Mouse (Mus musculus): ENCODE data around the gene Amz2. TPM values are rescaled to one million over a fixed set of nuclear protein-coding genes. Genes with fewer than 3 reads are reported as not detected.

Amz2 gene
- total RNA-seq, 2 experiments from 2014 or later, result 42.9 to 46.8 TPM

DNA sequence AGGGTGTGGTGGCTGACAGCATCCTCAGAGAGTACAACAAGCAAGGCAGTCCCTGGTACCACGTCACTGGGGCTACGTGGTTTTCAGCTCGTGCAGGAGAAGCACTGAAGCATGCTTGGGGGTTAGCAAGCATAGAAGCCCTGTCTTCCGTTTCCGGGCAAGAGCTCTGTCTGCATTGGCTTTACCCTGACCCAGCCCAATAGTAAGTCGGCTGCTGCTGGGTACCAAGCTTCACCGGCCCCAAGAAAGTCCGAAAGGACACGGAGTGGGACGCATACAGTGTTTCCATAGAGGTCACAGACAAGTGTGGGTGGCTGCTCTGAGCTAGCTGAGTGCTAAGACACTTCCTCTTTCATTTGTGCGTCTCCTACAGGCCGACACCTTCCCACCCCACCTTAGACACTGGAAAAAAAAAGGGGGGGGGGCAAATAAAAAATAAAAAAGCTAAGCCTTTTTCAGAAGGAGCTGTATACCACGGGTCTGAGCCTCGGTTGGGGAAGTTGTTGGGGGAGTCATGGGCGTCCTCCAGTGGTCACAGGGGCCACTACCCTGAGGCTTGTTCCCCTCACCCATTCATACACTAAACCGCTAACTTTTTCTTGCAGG, 5.7 kb upstream of the Amz2 start:
- peak; percentile 16 to 18 for DNase-seq
- intact Hi-C loops (cut with DNase I), result loop anchor here (2.0 to 5.0 kb wide), 2 partner anchors 25 to 178 kb away; no protein-coding TSS in a partner anchor

DNA sequence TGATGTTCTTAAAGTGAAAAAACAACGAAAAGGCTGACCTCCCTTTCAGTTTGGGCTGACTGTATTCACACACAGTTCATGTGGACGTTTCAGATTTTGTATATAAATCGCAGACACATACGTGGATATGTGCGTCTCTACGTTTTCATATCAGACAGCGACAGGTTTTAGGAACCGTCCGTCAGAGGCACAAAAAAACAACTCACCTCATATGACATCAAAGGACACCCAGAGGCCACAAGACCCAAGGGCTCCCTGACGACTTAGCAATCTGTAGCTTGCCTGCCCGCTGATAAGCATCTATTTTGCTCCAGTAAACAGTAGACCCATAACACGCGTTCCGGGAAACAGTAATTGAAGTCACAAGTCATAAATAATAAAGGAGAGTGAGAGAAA, 5.2 kb upstream of the Amz2 start:
- DNase-seq, result no peak
- intact Hi-C loops (cut with DNase I), result loop anchor here (2.0 to 5.0 kb wide), 2 partner anchors 26 to 178 kb away; no protein-coding TSS in a partner anchor

DNA sequence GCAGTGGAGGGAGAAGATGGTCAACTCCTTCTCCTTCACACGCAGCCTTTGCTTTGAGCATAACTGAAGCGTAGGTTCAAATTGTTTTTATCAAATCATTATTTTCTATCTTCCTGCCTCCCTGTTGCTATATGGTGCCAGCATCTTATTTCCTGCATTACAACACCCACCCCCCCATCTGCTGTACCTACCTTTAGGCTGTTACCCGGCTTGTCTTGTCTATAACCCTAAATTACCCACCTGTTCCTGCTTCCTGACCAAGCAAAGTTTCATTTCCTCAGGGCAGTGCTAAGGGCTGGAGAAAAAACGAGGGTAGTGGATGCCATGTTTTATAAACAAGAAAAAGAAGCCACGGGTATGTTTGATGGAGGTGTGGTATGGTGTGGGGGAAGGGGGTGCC, 4.5 kb upstream of the Amz2 start:
- intact Hi-C loops (cut with DNase I), result loop anchor here (2.0 to 5.0 kb wide), 2 partner anchors 26 to 179 kb away; no protein-coding TSS in a partner anchor
- DNase-seq, result no peak

DNA sequence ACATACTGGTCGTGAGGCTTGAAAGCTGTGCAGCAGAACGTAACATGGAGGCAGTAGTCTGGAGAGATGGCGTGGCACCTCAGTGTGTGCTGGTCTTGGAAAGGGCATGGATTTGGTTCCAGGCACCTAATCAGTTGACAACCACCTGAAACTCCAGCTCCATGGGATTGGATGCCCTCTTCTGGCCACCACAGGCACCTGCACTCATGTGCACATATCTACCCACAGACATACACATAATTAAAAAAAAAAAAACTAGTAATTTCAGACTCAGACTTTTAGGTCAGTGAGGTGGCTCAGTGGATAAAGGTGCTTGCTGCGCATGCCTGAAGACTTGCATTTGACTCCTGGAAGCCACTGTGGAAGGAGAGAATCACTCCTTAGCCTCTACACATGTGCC, 3.5 kb upstream of the Amz2 start:
- intact Hi-C loops (cut with DNase I), result loop anchor here (5.0 kb wide), 1 partner anchor 180 kb away; no protein-coding TSS in a partner anchor
- DNase-seq, result no peak

DNA sequence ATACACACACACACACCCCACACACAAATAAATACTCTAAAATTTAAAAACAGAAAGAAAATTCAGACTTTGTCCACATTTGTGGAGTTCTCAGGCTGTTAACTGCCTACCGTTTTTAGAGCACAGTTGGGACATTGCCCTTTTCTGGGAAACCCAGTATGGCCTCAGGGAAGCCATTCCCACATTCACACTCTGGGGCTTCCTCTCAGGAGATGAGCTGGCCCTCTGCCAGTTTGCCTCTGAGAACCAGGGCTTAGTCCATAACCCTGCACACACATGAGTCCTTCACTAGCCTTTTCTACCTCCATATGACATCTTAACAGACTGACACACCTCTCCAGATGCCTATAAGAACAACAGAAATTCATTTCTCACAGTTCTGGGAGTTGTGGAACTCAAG, 2.5 kb upstream of the Amz2 start:
- DNase-seq, result no peak
- intact Hi-C loops (cut with DNase I), result loop anchor here (5.0 kb wide), 1 partner anchor 181 kb away; no protein-coding TSS in a partner anchor

DNA sequence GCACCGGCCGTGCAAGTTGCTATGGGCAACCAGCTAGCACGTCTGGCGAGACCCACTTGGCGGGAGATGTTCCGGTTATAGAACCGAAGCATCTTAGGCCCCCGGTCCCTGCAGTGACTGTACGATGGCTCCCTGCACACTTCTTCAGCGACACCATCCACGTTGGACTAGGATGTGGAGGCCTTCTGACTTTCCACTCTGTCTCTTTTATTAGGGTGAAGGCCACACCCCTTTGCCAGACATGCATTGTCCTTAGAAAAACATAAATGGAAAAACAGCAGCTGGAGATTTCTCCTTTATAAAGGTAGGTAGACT, 483 bp downstream of the Amz2 start:
- intact Hi-C loops (cut with DNase I), result no loop called here
- no peak for DNase-seq

DNA sequence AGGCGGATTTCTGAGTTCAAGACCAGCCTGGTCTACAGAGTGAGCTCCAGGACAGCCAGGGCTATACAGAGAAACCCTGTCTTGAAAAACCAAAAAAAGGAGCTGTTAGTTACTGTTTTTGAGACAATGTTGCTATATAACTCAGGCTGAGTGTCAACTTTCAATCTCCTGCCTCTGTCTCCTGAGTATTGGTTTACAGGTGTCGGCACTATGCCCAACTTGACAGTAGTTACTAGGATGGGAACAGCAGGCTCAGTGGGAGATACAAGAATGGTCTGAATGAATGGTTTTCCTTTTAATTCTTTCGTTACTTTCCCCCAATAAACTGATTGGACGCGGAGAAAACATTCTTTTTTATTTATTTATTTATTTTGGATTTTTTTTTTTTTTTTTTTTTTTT, 1.6 kb downstream of the Amz2 start:
- DNase-seq, result no peak
- intact Hi-C loops (cut with DNase I), result no loop called here

DNA sequence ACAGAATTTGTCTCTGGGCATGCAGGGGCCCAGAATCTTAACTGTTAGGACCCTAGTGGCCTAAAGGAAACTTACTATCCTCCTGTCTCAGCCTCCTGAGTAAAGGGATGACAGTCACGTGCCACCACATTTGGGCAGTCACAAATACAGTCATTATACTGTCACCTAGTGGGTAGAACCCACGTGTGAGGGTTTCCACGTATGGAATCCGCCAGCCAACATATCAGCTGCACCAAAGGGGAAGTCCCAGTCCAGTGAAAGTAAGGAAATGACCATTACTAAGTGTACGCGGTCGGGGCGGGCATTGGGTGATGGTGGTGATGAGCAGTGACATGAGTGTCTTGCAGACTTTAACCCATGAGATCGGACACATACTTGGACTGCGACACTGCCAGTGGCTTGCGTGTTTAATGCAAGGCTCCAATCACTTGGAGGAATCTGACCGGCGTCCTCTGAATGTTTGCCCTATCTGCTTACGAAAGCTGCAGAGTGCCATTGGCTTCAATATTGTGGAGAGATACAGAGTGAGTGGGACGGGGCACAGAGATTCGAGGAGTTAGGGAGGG, 8.6 kb downstream of the Amz2 start:
- intact Hi-C loops (cut with DNase I), result no loop called here
- no peak for DNase-seq

DNA sequence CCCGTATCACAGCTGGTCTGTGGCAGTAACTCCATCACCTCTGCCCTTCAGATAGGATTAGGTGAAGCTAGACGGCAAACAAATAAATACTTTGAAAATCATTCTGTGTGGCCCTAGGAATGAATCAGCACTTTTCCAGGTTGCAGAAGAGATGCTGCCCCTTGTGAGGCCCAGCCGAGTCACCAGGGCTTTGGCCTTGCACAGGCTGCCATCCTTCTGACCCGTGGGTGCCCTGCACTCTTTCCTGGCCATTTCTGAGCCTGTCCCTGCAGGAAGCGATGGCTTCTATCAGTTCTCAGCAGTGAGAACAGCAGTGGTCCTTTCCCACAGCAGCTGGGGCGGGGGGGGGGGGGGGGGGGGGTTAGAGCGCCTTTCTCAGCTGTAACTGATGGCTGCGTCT, 11.1 kb downstream of the Amz2 start:
- intact Hi-C loops (cut with DNase I), result no loop called here

DNA sequence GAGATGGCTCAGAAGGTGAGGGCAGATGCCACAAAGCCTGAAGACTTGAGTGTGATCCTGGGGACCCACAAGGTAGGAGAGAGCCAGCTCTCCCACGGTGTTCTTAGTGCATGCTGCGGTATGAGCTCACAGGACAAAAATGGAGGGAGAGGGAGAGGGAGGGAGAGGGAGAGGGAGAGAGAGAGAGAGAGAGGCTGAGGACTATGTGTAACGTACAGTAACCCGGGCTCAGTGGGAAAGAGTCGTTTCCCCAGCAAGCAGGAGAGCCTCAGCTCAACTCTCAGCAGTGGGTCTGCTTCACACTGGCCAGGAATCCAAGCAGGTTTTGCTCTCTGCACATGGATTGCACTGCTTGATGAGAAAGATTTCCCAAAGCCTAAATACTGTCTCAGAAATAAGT, 13.5 kb downstream of the Amz2 start:
- intact Hi-C loops (cut with DNase I), result no loop called here
- no peak for DNase-seq

More for the DNA sequence above, 11.1 kb downstream of the Amz2 start:
- DNase-seq, result no peak

DNA sequence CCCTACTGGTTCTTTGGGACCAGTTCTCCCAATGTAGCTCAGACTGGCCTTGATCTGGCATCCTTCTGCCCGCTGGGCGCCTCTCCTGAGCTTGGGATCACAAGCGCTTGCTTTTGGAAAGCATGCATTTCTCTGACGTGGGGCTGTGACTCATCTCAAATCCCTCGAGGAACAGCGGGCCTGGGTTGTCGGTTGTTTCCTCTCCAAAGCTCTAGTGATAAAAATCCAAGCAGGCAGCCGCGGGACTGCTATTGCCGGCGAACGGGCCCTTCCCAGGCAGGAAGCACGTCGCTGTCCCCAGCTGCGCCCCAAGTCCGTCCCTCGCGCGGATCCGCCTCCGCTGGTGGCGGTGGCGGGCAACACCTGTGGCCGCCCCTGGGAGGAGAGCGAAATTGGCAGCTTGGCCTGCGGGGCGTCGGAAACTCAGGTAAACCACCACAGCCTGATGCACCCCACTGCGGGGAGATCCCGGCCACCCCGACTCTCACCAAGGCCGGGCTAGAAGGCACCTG, 14.1 kb downstream of the Amz2 start:
- DNase-seq, result peak; percentile 88 to 89
- intact Hi-C loops (cut with DNase I), result loop anchor here (5.0 kb wide), 2 partner anchors 108 to 123 kb away; no protein-coding TSS in a partner anchor

DNA sequence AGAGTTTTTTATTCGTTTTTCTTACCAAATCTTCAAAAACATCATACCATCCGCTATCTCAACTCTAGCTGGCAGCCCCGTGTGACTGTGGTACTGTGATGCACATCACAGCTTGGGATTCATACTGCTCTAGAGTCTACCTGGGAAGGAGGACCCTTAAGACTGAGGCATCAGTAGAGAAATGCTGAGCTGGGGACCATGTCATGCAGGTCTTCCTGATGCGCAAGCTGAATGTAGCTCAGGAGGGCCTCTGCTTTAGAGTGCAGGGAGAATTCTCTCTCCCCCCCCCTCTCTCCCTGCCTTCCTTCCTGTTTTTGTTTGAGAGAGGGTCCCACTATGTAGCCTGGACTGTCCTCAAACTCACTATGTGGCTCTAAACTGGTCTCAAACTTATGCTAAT, 14.9 kb downstream of the Amz2 start:
- DNase-seq, result no peak
- intact Hi-C loops (cut with DNase I), result loop anchor here (5.0 kb wide), 2 partner anchors 108 to 123 kb away; no protein-coding TSS in a partner anchor

DNA sequence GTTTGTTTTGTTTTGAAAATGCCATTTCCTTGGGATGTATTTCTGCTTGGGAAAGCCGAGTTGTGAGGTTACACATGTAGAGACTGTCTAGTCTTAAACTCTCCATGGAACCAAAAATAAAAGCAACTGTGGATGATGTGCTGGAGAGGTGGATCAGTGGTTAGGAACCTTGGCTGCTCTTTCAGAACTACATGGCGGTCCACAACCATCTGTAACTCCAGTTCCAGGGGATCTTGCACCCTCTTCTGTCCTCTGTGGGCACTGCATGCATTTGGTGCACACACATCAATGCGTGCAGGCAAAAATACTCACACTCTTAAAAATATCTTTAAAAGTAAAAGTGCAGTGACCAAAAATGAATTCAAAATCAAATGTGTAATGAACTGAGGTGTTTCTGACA, 15.4 kb downstream of the Amz2 start:
- intact Hi-C loops (cut with DNase I), result loop anchor here (5.0 kb wide), 2 partner anchors 109 to 124 kb away; no protein-coding TSS in a partner anchor
- peak; percentile 41 to 57 for DNase-seq

DNA sequence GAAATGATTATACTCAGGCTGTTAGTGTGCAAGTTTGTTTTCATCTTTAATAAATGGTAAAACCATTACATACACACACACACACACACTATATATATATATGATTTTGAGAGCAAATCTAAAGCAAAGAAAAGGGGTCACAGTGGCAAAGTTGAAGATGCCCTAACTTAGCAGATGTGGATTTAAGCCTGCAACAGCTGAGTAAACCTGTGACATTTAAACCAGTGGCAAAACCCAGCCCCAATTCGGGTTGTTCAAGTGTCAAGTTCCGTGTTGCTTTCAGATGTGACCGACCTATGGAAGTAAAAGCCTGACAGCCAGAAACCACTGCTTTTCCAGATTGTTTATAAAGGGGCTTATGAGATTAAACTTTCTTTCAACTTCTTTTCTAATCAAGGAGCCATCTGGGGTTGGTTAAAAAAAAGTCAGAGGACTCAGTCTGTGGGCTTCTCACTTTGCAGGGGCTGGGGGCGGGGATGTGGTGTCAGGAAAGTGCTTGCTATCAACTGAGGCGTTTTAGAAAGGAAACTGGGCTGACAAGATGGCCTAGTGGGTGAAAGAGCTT, 16.5 kb downstream of the Amz2 start:
- intact Hi-C loops (cut with DNase I), result loop anchor here (5.0 kb wide), 2 partner anchors 110 to 125 kb away; no protein-coding TSS in a partner anchor
- DNase-seq, result no peak

DNA sequence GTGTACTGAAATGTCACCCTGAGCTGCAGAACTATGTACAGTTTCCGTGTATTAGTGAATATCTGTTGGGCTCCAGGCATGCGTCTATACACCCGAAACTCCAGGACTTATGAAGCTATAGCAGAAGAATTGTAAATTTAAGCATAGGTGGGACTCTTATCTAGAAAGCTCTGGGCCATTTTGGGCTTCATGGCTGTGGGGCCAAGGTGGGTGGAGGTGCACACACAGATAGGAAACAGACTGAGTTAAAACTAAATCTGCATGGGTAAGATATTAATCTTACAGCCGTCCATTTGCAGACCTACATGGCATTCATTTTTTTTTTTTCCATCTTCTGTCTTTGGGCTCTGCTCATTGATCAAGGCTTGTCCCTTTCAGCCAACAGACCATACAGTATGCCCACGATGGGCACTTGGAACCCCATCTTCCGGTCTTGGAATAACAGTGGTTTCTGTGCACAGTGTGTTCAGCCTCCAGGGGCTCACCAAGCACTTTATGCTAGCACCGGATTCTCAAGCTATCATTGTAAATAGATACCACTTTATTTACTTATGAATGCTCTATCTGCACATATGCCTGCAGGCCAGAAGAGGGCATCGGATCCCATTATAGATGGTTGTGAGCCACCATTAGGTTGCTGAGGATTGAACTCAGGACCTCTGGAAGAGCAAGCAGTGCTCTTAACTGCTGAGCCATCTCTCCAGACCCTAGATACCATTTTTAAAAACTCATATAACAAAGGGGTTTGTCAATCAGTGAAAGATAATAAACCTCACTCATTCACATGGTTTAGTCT, 17.9 kb downstream of the Amz2 start:
- intact Hi-C loops (cut with DNase I), result loop anchor here (2.0 to 5.0 kb wide), 6 partner anchors 29 to 417 kb away; partner anchors contain the start of genes Arsg and Slc16a6
- DNase-seq, result no peak

DNA sequence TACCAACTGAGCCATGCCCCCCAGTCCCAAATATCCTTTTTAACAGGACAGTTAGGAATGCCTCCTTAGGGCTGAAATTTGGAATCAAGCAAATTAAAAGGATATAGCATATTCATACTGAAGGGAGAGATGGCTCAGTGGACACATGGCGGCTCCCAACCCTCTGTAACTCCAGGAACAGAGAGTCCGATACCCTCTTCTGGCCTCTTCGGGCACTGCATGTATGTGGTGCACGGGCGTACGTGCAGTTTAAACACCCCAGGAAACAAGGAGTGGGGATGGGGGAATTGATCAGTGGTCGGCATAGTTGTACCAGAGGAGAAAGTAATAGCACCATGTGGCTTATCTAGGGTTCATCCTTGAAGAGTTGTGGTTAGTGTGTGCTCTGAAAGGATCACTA, 18.9 kb downstream of the Amz2 start:
- intact Hi-C loops (cut with DNase I), result loop anchor here (2.0 to 5.0 kb wide), 6 partner anchors 28 to 416 kb away; partner anchors contain the start of genes Arsg and Slc16a6

DNA sequence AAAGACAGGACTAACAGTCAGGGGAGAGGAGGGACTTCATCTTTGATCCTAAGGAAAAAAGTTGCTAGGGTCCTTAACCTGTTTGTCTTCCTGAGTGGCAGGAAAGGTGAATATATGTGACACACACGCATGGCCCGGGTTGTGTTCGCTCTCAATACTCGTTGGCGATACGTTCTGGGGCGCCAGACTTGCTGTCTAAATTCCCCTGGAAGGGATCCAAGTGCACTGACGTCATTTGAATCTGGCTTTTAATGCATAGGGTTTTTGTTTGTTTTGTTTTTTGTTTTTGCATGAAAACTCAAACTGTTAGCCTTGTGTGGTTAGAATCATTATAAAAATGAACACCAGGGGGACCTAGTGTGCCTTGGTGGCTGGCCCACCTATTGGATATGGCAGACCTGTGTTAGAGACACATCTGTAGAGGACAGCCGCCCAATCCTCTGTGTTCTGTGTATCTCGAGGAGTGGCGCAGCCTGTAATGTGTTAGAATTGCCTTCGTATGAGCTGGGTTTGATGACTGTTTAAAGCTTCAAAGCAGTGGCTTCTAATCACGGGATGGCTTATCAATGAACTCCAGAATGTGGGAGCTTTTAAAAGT, 19.8 kb downstream of the Amz2 start:
- intact Hi-C loops (cut with DNase I), result loop anchor here (1.0 to 2.0 kb wide), 6 partner anchors 27 to 415 kb away; partner anchors contain the start of genes Arsg and Slc16a6
- peak; percentile 55 to 67 for DNase-seq

More for the DNA sequence above, 18.9 kb downstream of the Amz2 start:
- peak; percentile 27 to 45 for DNase-seq

DNA sequence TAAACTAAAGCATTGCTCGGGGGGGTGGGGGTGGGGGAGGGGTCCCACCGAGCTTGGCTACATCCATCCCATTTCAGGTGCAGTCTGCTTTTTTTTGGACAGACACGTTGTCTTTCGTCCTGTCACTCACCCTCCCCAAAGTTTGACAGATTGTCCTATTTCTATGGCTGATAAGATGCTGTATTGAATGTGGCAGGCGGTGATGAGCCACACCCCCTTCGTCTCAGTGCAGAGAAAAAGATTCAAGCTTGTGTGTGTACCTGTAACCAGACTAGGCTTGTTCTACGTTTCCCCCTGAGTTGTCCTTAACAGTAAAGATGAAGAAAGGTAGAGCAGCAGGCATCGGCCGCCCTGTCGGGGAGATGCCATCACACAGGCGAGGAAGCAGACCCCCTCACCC, 25.4 kb downstream of the Amz2 start:
- no peak for DNase-seq
- intact Hi-C loops (cut with DNase I), result no loop called here

DNA sequence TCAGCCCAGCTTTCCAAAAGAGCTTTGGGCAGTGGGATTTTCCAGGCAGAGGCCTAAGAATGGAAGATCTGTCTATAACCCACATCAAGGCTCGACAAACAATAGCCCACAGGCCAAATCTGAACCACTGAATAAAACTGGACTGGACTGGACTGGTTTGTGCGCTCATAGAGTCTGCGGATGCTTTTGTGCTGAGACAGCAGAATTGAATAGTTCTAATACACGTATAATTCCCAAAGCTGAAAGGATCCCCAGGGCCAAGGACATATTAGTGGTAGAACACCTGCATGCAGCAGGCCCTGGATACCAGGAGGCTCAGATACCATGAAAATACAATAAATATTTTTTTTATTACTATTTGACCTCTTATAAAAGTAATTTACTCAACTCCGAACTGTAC, 30.5 kb downstream of the Amz2 start:
- no peak for DNase-seq
- intact Hi-C loops (cut with DNase I), result no loop called here

DNA sequence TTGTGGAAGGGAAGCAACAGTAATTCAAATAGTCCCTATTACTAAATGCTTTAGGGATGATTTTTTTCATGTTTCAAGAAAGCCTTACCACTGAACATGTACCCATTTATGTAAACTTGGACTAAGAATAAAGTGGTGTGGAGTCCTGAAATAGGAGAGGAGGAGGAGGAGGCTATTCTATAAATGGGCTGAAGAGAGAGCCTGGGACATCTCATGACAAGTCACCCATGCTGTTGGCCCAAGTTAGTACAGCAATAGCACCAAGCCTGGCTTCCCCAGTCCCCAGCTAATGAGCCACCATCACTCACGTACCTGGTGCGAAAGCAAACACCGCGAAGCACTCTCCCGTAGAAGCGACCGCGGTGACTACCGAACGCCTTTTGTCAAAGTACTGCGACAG, 32.4 kb downstream of the Amz2 start:
- intact Hi-C loops (cut with DNase I), result no loop called here
- no peak for DNase-seq

Measured in heart, postnatal 10 days (tissue).